Mouse (Mus musculus) spleen, postnatal 14 days (tissue): ENCODE measurements around the gene Helb.
A peak's percentile ranks its signal among the peaks of the same experiment; 100 is the strongest.

Experiments
- DNase-seq, 2 experiments: peaks; one replicate each; pipeline ENCODE4 v3.0.0; 2021 to 2022; ENCODE audit warnings: low spot score in 2 of 2

Gene Helb

DNA sequence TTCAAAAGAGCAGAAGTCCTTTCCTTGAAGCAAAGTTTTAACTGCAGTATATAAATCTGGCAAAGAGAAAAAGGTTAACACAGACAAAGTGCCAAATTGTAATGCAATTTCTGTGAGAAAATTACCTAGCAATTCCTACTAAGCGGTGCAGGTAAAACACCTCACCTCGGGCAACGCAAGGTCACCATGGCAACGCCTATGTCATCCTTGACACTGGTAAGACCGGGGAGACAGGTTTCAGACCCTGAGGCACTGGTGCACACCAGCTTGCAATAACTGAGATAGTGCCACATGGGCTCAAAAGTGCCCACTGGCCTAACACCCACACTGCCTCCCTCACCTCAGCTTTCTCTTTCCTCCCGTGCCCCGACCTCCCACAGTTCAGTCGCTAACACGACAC, 17.7 kb downstream of the Helb start:
- no peak for DNase-seq

DNA sequence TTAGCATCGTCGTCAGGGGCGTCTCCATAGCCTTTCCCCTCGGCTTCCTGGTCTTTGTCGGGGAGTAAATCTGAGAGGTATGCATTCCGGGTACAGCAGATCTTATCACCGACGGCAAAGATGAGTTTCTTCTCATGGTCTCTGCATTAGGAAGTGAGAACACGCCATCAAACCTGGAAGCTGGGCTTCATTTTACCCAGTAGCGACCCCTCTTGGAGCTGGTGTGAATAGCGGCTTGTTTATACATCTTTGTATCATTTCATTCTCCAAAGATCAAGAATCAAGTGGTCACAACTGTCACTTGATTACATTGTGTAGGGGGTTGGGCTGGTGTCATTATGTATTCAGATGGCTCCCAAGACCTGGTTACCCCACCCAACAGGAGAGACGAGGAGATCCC, 20.2 kb downstream of the Helb start:
- DNase-seq: no peak

DNA sequence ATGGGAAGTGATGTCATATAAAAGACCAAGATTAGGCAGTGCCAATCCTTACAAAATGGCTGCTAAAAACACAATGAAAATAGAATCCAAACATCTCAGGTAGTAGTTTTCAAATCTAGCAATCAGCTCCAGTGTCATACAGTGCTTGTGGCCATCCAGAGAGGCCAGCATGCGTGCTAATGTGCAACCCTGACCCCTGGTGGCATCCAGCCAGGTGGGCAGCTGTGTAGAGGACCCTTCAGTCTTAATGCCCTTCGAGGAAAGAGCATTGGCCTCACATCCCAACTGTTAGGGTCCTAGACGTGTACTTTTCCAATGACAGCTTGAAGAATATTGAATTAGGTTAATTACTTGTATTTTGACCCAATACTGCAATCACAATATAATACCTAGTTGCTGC, 34.9 kb downstream of the Helb start:
- no peak for DNase-seq

DNA sequence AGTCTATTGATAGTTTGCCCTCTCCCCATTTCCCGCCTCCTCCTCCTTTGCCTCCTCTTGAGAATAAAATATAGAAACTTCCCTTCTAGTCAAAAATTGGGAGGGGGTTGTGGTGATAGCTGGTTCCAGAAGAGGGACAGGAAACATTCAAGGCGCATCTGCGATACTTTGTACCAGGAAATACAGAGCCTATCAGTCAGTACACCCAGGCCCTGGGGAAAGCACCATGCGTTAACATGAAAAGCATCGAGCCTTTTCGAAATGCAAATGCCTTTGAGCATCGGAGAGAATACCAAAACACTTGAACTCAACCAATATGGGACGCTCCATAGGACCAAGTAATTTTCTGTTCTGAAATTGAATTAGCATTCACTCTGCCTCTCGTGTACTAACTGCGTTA, 46.5 kb downstream of the Helb start:
- no peak for DNase-seq

DNA sequence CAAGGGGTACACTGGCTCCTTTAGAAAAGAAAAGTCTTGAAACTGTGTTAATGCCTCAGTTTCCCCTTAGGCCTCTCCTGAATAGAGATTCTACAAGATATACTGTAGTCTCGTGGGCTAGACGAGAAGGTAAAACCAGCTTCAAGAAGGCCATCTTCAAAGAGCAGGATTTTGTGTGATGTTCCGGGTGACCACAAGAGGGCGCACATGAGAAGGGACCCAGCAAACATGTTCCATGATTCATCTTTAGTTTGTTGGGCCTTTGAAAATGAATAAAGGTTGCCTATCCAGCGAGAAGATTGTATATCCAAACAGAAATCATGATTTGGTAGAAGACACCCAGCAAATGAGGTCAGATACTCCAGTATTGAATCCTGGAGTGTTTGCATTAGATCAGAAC, 48.4 kb downstream of the Helb start:
- DNase-seq: peak in 1 of 2 experiments; percentile 43

DNA sequence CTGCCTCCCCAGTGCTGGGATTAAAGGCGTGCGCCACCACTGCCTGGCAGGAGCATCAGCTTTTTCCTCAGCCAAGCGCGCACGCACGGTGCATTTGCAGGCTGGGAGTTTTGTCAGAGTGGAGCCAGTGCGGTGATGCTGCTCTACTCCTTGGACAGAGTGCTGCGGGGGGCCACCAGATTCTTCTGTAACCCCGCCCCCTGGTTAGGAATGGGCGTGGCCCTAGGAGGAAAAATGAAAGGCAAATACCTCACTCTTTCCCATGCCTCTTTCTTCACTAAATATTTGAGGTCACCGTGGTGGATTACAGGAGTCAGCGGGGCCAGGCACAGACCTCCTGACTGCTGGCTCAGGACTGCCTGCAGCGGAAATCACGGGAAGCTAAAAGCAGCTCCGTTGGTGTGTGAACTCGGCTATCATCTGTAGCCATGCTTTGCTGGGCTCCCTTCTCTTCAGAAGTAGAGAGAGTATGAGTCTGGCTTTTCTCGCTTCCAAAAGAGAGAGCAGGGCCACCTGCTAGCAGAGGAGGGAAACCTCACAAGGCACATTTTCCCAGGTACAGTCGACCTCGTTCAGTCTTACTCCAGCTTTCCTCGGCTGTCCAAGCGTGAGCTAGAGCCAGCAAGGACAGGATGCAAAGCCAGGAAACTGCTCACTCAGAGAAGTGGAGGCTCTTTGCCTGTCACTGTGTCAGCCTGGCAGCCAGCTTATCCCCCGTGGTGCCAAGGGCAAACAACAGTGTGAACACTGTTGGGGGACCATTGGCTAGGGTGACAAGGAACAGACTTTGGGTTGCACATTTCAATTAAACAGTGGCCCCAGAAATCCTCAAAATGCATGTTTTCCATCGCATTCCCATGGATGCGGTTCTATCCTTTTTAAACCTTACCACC, 51.3 kb downstream of the Helb start:
- no peak for DNase-seq

DNA sequence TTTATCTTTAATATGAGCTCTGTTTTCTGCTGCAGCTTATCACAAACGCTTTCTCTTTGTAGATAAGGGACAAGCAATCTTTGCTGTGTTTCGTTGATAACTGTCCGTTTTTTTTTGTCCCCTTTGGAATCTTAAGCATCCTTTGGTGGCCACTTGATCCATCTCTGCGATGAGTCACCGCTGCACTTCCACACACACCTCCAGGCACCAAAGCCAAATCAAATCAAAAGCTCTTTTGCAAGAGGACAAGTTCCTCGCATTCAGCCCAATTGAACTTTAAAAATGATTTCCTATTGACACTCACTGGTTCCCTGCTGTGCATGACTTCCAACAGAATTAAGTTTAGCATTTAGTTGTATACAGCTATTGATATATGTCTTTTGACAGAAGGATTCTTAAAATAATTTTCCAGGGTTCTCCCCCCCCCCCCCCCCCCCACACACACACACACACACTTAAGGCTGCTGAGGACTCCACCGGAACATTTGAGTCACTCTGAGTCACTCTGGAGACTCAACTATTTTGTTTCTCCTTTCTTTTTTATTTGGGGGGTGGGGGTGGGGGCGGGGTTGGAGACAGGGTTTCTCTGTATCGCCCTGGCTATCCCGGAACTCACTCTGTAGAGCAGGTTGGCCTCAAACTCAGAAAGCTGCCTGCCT, 52.1 kb downstream of the Helb start:
- DNase-seq: no peak

DNA sequence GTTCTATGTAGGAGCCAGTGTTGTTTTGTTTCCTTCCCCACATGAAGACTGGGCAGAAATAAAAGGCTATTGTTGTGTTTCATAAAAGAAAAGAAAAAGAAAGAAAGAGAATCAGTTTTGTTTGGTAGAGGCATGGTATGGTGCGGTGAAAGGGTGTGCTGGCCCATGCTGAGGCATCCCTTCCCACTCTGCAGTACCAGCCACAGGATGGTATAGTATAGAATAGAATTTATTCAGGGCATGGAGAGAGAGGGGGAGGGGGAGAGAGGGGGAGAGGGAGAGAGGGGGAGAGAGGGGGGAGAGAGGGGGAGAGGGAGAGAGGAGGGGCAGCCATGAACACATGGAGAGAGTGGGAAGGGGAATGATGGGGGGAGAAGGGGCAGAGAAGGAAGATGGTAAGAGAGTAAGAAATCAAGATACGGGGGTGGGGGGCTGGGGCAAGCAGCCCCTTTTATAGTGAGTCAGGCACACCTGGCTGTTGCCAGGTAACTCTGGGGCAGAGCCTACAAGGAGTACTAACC, 68.0 kb downstream of the Helb start:
- no peak for DNase-seq

DNA sequence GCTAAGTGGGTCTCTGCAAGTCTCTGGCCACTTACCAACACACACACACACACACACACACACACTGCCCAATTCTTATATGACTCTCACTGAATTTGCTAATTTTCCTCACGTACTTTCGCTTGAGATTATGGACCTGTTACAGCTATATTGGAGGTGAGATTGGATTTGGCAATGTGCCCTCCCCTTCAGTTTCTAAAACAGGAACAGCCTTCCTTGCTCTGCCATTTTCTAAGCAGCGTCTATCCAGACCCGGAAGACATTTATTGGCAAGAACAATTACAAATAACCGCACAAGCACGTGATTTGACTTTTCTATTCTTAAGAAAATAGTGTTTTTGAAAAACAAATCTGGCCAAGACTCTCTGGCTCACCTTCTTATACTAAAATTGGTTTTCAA, 68.5 kb downstream of the Helb start:
- no peak for DNase-seq

DNA sequence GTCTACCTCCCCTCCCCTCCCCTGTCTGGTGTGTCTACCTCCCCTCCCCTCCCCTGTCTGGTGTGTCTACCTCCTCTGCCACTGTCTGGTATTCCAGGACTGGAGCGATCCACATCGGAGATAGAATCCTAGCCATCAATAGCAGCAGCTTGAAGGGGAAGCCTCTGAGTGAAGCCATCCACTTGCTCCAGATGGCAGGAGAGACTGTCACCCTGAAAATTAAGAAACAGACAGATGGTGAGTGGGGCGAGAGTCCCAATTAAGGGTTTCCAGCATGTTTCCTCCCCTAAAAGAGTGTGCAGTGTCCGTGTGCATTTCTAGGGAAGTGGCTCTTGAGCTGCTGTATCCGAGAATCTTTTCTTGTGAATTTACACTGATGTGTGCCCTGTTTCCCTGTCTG, 74.6 kb downstream of the Helb start:
- no peak for DNase-seq

DNA sequence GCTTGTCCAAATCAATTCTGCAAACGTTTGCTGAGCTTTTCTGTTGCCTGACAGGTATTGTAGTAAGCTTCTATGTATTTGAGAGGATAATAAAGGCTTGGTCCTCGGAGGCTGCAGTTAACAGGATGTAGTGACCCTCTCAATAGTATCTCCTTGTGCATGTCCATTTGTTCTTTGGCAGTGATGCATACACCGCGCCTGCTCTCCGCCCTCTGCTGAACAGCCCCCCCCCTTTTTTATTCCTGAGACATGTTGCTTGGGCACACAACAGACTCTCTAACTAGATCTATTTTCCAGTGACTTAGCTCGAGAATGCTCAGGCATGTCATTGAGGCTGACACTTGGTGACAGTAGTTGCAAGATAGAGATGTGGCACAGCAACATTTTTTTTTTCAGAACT, 77.0 kb downstream of the Helb start:
- no peak for DNase-seq

DNA sequence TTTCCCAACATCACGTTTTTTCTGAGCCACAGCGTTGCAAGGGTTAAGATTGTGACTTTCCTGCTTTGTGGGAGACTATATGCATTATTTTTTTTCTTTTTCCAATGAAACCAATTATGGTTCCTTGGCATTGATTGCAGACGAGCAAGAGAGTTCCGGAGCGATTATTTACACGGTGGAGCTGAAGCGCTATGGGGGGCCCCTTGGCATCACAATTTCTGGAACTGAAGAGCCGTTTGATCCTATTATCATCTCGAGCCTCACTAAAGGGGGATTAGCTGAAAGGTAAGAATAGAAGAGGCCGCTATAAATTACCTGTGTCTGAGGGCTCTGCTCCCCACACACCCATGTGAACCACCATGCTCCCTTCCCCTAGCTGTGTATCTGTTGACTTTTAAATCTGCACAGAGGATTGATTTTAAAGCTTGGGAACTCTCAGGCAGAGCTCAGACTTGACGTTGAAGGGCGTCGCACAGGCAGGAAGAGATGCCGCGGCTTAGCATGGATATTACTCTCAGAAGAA, 77.5 kb downstream of the Helb start:
- DNase-seq: no peak

DNA sequence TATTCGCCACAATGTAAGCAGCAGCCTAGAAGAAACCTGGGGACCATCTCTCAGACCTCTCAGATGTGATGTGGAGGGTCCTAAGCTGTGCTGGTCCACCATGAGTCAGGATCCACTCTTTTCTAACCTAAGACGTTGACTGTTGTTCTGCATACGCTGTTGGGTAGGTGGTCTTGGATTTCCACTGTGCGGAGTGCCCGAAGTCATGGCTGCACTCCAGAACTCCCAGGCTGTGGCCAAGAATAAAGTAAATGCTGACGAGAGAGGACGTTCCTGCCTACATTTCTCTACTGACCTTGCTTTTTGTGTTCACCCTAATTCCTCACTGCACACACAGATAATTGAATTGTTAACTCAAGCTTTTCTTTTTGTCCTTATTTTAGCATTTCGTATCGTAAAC, 78.9 kb downstream of the Helb start:
- no peak for DNase-seq
